Mouse (Mus musculus): Measurements from ENCODE around the gene Lrrc29. TPM values are rescaled to one million over a fixed set of nuclear protein-coding genes. Genes with fewer than 3 reads are reported as not detected.

Lrrc29 gene
- total RNA-seq, 2 experiments from 2014 or later = 2.0 to 2.5 TPM

GRCm38 (mm10) chr8:105345061-105345975, 19.2 kb upstream of the Lrrc29 start:
- DNase-seq = peak; percentile 37 to 51
- intact Hi-C loops (cut with DNase I) = no loop called here

- intact Hi-C loops (cut with DNase I) = no loop called here
Measured at GRCm38 (mm10) chr8:105343791-105344574, 17.9 kb upstream of the Lrrc29 start.

GRCm38 (mm10) chr8:105342768-105343167, 16.7 kb upstream of the Lrrc29 start:
- intact Hi-C loops (cut with DNase I) = no loop called here
- no peak for DNase-seq

More at GRCm38 (mm10) chr8:105343791-105344574, 17.9 kb upstream of the Lrrc29 start:
- DNase-seq = no peak

DNA sequence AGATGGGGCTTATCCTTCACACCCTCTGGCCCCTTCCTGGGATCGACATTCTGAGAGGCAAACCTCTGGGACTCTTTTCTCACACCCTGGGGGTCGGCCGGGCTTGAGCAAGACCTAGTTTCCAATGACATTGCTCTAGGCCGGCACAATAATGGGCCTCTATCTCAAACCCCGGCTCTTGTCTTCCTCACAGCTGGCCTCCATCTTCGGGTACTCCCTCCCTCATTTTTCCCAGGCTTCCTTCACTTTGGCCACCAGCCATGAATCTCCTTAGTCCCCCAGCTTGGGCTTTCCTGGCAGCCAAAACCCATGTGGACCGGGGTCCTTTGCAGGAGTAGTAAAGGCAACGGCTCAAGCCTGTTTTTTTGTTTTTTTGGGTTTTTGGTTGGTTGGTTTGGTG, 15.3 kb upstream of the Lrrc29 start:
- intact Hi-C loops (cut with DNase I) = no loop called here
- peak in 1 of 2 experiments; percentile 38 for DNase-seq

DNA sequence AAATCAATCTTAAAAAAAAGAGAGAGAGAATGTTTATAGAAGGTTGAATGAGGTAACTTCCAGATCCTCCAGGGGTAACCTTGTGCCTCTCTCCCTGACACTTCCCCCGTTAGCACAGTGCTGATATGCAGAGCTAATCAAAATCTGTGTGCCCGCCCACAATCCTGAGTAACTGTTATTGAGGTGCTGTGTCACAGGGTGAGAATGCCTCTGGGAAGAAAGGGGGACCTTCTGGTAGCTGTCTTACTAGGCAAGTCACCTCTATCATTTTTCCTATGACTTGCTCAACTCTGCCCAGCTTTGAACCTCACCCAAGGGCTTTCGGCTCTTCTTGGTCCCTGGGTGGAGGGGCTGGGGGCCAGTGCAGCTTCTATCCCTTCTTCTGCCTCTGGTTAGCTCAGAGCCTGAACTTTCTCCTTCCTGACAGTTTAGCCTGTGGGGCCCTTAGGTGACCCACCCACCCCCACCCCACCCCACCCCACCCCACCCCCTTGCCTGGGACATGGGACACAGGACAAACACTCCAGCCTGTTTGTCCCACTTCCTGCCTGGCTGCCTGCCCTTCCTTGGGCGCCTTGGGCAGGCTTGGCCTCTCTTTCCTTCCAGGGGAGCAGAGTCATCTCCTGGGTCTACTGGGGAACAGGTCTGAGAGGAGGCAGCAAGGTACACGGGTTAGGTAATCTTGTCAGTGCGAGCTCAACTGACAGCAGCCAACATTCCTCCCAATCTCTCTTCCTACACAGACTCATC, 14.0 kb upstream of the Lrrc29 start:
- intact Hi-C loops (cut with DNase I) = no loop called here
- peak in 1 of 2 experiments; percentile 28 for DNase-seq

DNA sequence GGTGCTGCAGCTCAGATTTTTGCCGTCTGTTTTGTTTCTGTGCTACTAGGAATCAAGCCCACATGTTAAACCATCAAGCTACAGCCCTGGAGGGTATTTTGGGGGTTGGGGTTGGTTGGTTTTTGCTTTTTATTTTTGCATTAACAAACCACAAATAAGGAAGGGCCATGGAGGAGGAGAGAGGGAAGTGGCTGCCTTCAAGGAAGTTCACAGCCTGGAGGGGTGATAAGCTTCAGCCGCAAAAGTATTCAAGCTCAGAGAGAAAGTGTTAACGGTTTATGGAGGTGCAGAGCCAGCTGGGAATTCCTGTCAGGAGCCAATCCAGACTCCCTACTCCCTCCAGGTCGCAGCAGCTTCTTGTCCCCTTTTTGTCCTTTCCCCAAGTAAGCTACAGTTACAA, 12.9 kb upstream of the Lrrc29 start:
- intact Hi-C loops (cut with DNase I) = no loop called here
- no peak for DNase-seq

DNA sequence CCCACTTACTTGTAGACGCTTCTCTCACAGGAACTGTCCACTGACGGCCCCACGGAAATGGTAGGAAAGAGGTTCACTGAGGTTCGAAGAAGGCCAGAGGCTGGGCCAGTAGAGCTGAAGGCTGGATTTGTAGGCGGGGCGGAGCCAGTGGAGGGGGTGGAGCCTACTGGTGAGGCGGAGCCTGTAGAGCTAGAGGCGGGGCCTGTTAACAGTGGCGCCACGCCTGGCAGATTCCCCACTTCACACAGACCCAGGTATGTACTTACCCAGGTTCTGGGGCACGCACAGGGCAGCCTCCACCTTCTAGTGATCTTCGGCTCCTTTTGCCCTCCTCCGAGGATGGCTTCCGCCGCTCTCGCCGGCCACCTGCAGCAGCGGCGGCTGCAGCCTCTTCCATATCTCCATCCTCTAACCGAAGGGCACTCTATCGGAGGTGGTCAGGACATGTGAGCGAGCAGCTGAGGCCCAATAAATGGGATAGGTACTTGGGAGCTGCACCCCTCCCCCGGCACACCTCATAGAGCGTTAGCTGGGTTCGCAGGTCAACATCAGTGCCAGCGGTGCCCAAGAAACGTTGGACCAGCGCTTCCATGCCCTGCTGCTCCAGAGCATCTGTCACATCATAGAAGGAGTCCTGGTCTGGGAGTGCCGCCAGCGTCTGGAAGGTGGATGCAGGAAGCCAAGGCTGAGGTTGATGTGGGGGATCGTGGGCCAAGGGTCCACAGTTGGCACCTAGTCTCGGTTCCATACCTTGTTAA, 10.5 kb upstream of the Lrrc29 start:
- DNase-seq = no peak
- intact Hi-C loops (cut with DNase I) = no loop called here

DNA sequence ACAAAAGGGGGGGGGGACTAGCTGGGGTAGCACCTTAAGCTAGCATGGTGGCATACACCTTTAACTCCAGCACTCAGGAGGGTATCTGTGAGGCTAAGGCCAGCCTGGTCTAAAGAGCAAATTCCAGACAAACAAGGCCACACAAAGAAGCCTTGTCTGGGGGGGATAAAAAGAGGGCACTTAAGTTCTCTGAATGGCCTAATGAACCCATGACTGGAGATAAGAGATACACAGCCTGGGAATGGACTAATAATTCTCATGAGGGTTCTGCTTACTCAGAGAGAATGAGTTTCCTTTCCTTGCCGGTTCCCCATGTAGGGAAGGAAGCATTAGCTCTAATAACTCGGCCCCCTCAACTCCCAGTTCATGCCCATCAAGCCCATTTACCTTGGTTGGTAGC, 6.4 kb upstream of the Lrrc29 start:
- no peak for DNase-seq
- intact Hi-C loops (cut with DNase I) = no loop called here

DNA sequence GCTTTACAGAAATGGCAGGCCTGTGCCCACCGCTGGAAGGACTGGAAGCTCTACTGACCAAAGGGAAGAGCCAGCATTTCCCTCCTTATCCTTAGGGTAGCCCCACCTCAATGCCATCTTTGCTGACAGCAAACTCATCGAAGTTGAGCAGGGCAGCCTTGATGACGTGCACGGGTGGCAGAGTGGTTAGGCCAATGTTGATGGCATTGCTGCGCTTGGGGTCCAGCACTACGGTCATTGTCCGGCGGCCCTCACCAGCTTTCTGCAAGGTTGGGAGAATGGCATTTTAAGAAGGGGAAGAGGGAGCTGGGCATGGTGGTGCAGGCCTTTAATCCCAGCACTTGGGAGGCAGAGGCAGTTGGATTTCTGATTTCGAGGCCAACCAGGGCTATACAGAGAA, 5.9 kb upstream of the Lrrc29 start:
- intact Hi-C loops (cut with DNase I) = no loop called here
- DNase-seq = no peak

GRCm38 (mm10) chr8:105331469-105331868, 5.4 kb upstream of the Lrrc29 start:
- no peak for DNase-seq
- intact Hi-C loops (cut with DNase I) = no loop called here

- intact Hi-C loops (cut with DNase I) = no loop called here
- DNase-seq = no peak
Measured at GRCm38 (mm10) chr8:105330325-105330724, 4.2 kb upstream of the Lrrc29 start.

GRCm38 (mm10) chr8:105326968-105327367, 890 bp upstream of the Lrrc29 start:
- intact Hi-C loops (cut with DNase I) = loop anchor here (2.0 kb wide), 1 partner anchor 20 kb away; the partner anchor contains the start of gene Fhod1
- no peak for DNase-seq

DNA sequence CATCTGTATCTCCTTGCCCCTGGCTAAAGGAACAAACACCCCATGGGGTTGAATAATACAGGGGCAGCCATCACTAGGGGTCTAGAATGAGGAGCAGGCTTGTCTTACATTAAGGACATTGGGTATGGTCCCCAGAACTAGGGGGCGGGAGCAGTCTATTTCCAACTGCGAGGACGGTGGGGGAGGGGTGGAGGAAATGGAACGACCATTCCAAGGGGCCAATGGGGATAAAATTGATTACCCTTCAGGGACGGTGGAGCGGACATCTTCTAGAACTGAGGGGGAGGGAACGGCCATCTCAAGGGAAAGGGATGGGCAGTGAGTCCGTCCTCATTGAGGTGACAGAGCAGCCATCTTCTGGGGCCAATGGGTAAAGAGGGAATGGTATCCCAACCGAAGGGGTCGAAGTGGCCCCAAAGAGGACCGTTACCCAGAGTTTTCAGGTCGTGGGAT, 411 bp downstream of the Lrrc29 start:
- DNase-seq = no peak
- intact Hi-C loops (cut with DNase I) = loop anchor here (2.0 kb wide), 2 partner anchors 21 to 27 kb away; partner anchors contain the start of gene Fhod1

GRCm38 (mm10) chr8:105323183-105323582, 2.9 kb downstream of the Lrrc29 start:
- no peak for DNase-seq

GRCm38 (mm10) chr8:105318662-105319190, 7.4 kb downstream of the Lrrc29 start:
- DNase-seq = no peak
- intact Hi-C loops (cut with DNase I) = no loop called here

More at GRCm38 (mm10) chr8:105323183-105323582, 2.9 kb downstream of the Lrrc29 start:
- intact Hi-C loops (cut with DNase I) = no loop called here

- intact Hi-C loops (cut with DNase I) = no loop called here
- no peak for DNase-seq
Measured at GRCm38 (mm10) chr8:105317941-105318340, 8.1 kb downstream of the Lrrc29 start.

- no peak for DNase-seq
- intact Hi-C loops (cut with DNase I) = no loop called here
Measured at GRCm38 (mm10) chr8:105315073-105315769, 10.9 kb downstream of the Lrrc29 start.

GRCm38 (mm10) chr8:105313622-105314402, 12.3 kb downstream of the Lrrc29 start:
- DNase-seq = no peak
- intact Hi-C loops (cut with DNase I) = no loop called here

Measured in heart, postnatal 10 days (tissue).